Mouse (Mus musculus) lung, postnatal 0 days (tissue): ENCODE measurements at regions not wholly inside any gene's neighbourhood (a gene's known extent, or its start where the extent isn't known, plus 50 kb on each side); places are given as distances from the start of the nearest gene placed in this dataset.
A peak's percentile ranks its signal among the peaks of the same experiment; 100 is the strongest.

Source experiments
- ATAC-seq: fragments of 200-750 bp; cut with Nextera tagmentation; 2 replicates; pipeline ENCODE4 v1.8.0; 2017; ENCODE audit warnings: moderate library complexity
- DNase-seq: peaks from one replicate; pipeline ENCODE4 v3.0.0-alpha.2; 2016; ENCODE audit warnings: low spot score
- H3K27ac ChIP-seq: fragments of 300-500 bp; sonication (generic); 2 replicates; pipeline ENCODE4 v1.5.1; 2014; ENCODE audit warnings: antibody characterized with exemption, mild to moderate bottlenecking, low read length, mixed read lengths
- H3K27me3 ChIP-seq: fragments of 300-500 bp; sonication (generic); replicated peaks from 2 replicates; pipeline ENCODE4 v1.6.1; 2014; ENCODE audit warnings: low read length, mixed read lengths; ENCODE audit not compliant: insufficient read depth
- H3K36me3 ChIP-seq: fragments of 300-500 bp; sonication (generic); 2 replicates; pipeline ENCODE4 v1.6.1; 2014; ENCODE audit warnings: low read length, mixed read lengths; ENCODE audit not compliant: insufficient read depth
- H3K4me1 ChIP-seq: fragments of 300-500 bp; sonication (generic); 2 replicates; pipeline ENCODE4 v1.6.1; 2014; ENCODE audit warnings: antibody characterized with exemption, low read depth, low read length, mixed read lengths; ENCODE audit not compliant: insufficient read depth
- H3K4me2 ChIP-seq: fragments of 300-500 bp; sonication (generic); replicated peaks from 2 replicates; pipeline ENCODE4 v1.6.1; 2014; ENCODE audit warnings: low read depth, mild to moderate bottlenecking, low read length, moderate library complexity, mixed read lengths
- H3K4me3 ChIP-seq: fragments of 300-500 bp; sonication (generic); 2 replicates; pipeline ENCODE4 v1.5.1; 2014; ENCODE audit warnings: low read depth, low read length
- H3K9ac ChIP-seq: fragments of 300-500 bp; sonication (generic); replicated peaks from 2 replicates; pipeline ENCODE4 v1.6.1; 2014; ENCODE audit warnings: low read depth, mild to moderate bottlenecking
- H3K9me3 ChIP-seq: fragments of 300-500 bp; sonication (generic); 2 replicates; pipeline ENCODE4 v1.6.1; 2016; ENCODE audit warnings: low read length, mixed read lengths
- CTCF ChIP-seq: IDR thresholded peaks from 2 replicates; pipeline ENCODE4 v1.5.1; 2016; ENCODE audit warnings: antibody characterized with exemption, mild to moderate bottlenecking
- EP300 ChIP-seq: IDR thresholded peaks from 2 replicates; pipeline ENCODE4 v1.6.1; 2016; ENCODE audit warnings: antibody characterized with exemption, mild to moderate bottlenecking, control low read depth
- WGBS: fragments of 180-500 bp; shearing (Covaris S2); extraction: QIAGEN DNeasy Blood & Tissue Kit; methylation state at CpG from one replicate; pipeline ENCODE4 v1.1.7; 2014; 5-methylcytosine and 5-hydroxymethylcytosine counted together

GRCm38 (mm10) chr4:107747454-107747853, 54.6 kb upstream of the Lrp8 start:
- Histone ChIP-seq H3K9me3 (no peaks in the 10 kb centered on the region), H3K4me2 (no peak overlapping the region), H3K27me3 (no peaks in the 10 kb centered on the region), H3K9ac (no peak overlapping the region), H3K27ac (no peak overlapping the region), H3K4me3 (no peak overlapping the region), H3K36me3 (no peaks in the 10 kb centered on the region), H3K4me1 (no peaks in the 10 kb centered on the region)
- no peak for DNase-seq
- TF ChIP-seq EP300 (no peak), CTCF (no peak)
- 80% methylated on average over 9 of the region's 9 CpGs for WGBS
- no peak for ATAC-seq

- no peaks in the 10 kb centered on the region for H3K27me3 ChIP-seq
- no peak for ATAC-seq
- no peaks in the 10 kb centered on the region for H3K4me1 ChIP-seq
- no peak overlapping the region for H3K27ac ChIP-seq
- no peak for DNase-seq
- no peaks in the 10 kb centered on the region for H3K9me3 ChIP-seq
- TF ChIP-seq EP300, result no peak
- no peak for TF ChIP-seq CTCF
- WGBS, result 37% methylated on average over 13 of the region's 13 CpGs
- no peak overlapping the region for H3K4me2 ChIP-seq
- no peak overlapping the region for H3K4me3 ChIP-seq
- H3K9ac ChIP-seq, result no peak overlapping the region
- H3K36me3 ChIP-seq, result no peaks in the 10 kb centered on the region
Measured at GRCm38 (mm10) chr4:107747907-107748628, 54.0 kb upstream of the Lrp8 start.

- H3K9ac ChIP-seq, result no peak overlapping the region
- TF ChIP-seq EP300, result no peak
- TF ChIP-seq CTCF, result no peak
- no peak overlapping the region for H3K27ac ChIP-seq
- DNase-seq (peak; percentile 19), ATAC-seq (peak; percentile 30; the same call in 1 of the 2 replicates)
- no peaks in the 10 kb centered on the region for H3K36me3 ChIP-seq
- no peak overlapping the region for H3K4me2 ChIP-seq
- no peaks in the 10 kb centered on the region for H3K9me3 ChIP-seq
- WGBS, result 73% methylated on average over 8 of the region's 8 CpGs
- H3K4me3 ChIP-seq, result no peak overlapping the region
- H3K27me3 ChIP-seq, result no peaks in the 10 kb centered on the region
- H3K4me1 ChIP-seq, result no peaks in the 10 kb centered on the region
Measured at GRCm38 (mm10) chr4:107749045-107749444, 53.0 kb upstream of the Lrp8 start.

- H3K9ac ChIP-seq, result no peak overlapping the region
- no peak overlapping the region for H3K27ac ChIP-seq
- ATAC-seq (no peak), DNase-seq (no peak)
- 70% methylated on average over 9 of the region's 9 CpGs for WGBS
- TF ChIP-seq EP300 (no peak), CTCF (no peak)
- H3K9me3 ChIP-seq, result no peaks in the 10 kb centered on the region
- no peaks in the 10 kb centered on the region for H3K27me3 ChIP-seq
- H3K4me3 ChIP-seq, result no peak overlapping the region
- no peak overlapping the region for H3K4me2 ChIP-seq
- H3K4me1 ChIP-seq, result no peaks in the 10 kb centered on the region
- no peaks in the 10 kb centered on the region for H3K36me3 ChIP-seq
Measured at GRCm38 (mm10) chr4:107750017-107750416, 52.0 kb upstream of the Lrp8 start.
